28 mouse cellular contexts compared by ENCODE assay signal in genomic region chr1:183717060-183717459, GRCm38 (mm10).
DNase-seq lines count a peak whose midpoint lies in the region; ATAC-seq lines count a peak whose summit lies in the region.
"Had no signal": no experiment of that assay in that cellular context is flagged by ENCODE, and none has a peak within 500 bp of the region (broad histone marks: within the 10 kb centered on the region; RNA-seq: fewer than 3 reads in every experiment).

No protein-coding gene starts in this region.

- peak; percentile 29 for DNase-seq in retina, embryonic 14.5 days (ENCODE audit: low spot score)
- no peak for DNase-seq in retina, postnatal 1 day
- no peak for DNase-seq in cerebellum, postnatal 10 days
- DNase-seq: adrenal gland, postnatal 14 days; cerebellum, adult 11-12 months; cerebellum, adult 9-11 months; heart, postnatal 10 days; kidney, adult 18-20 months; kidney, postnatal 36 days; right cerebral cortex, postnatal 4 days; thymus, adult 18-20 months; thymus, postnatal 25 days had no signal

- H3K9me3 ChIP-seq in forebrain, embryonic 12.5 days, result no peaks in the 10 kb centered on the region
- no peaks in the 10 kb centered on the region for H3K9me3 ChIP-seq in forebrain, embryonic 13.5 days (replicated peaks)
- no peaks in the 10 kb centered on the region for H3K9me3 ChIP-seq in midbrain, embryonic 12.5 days
- H3K9me3 ChIP-seq in midbrain, embryonic 16.5 days (replicated peaks; ENCODE audit: control insufficient read depth, low read length, poor library complexity, severe bottlenecking), result no peaks in the 10 kb centered on the region
- H3K9me3 ChIP-seq: forebrain, embryonic 15.5 days; heart, embryonic 13.5 days; kidney, embryonic 15.5 days; limb, embryonic 13.5 days; lung, embryonic 15.5 days; midbrain, embryonic 10.5 days had no signal

- no peak overlapping the region for H3K4me3 ChIP-seq in forebrain, embryonic 12.5 days (replicated peaks)
- no peak overlapping the region for H3K4me3 ChIP-seq in forebrain, embryonic 13.5 days
- H3K4me3 ChIP-seq in midbrain, embryonic 12.5 days, result no peak overlapping the region
- H3K4me3 ChIP-seq in midbrain, embryonic 16.5 days (ENCODE audit: low read depth, low read length), result no peak overlapping the region
- H3K4me3 ChIP-seq: erythroblast, embryonic 14.5 days; forebrain, embryonic 15.5 days; heart, embryonic 13.5 days; kidney, embryonic 15.5 days; layer of hippocampus, adult 2 months; left cerebral cortex, adult 2 months; limb, embryonic 13.5 days; lung, embryonic 15.5 days; midbrain, embryonic 10.5 days had no signal

- H3K9ac ChIP-seq in forebrain, embryonic 12.5 days, result no peak overlapping the region
- no peak overlapping the region for H3K9ac ChIP-seq in forebrain, embryonic 13.5 days
- no peak overlapping the region for H3K9ac ChIP-seq in midbrain, embryonic 12.5 days (replicated peaks)
- H3K9ac ChIP-seq in midbrain, embryonic 16.5 days (ENCODE audit: low read depth, low read length), result no peak overlapping the region
- H3K9ac ChIP-seq: forebrain, embryonic 15.5 days; heart, embryonic 13.5 days; kidney, embryonic 15.5 days; limb, embryonic 13.5 days; lung, embryonic 15.5 days had no signal

- no peaks in the 10 kb centered on the region for H3K36me3 ChIP-seq in forebrain, embryonic 12.5 days (replicated peaks)
- no peaks in the 10 kb centered on the region for H3K36me3 ChIP-seq in forebrain, embryonic 13.5 days (ENCODE audit: poor library complexity, severe bottlenecking)
- no peaks in the 10 kb centered on the region for H3K36me3 ChIP-seq in midbrain, embryonic 12.5 days
- H3K36me3 ChIP-seq in midbrain, embryonic 16.5 days (ENCODE audit: control insufficient read depth, insufficient read depth, low read length), result no peaks in the 10 kb centered on the region
- H3K36me3 ChIP-seq: forebrain, embryonic 15.5 days; heart, embryonic 13.5 days; kidney, embryonic 15.5 days; limb, embryonic 13.5 days; lung, embryonic 15.5 days; midbrain, embryonic 10.5 days had no signal

- peak; percentile 57; the same call in 1 of the 2 replicates for ATAC-seq in forebrain, embryonic 12.5 days (ENCODE audit: low FRiP score)
- no peak for ATAC-seq in forebrain, embryonic 13.5 days
- ATAC-seq in midbrain, embryonic 12.5 days (ENCODE audit: low FRiP score, low read depth), result peak; percentile 44; the same call in 1 of the 2 replicates
- no peak for ATAC-seq in midbrain, embryonic 16.5 days
- ATAC-seq: forebrain, embryonic 15.5 days; Patski had no signal

- H3K4me2 ChIP-seq in forebrain, embryonic 12.5 days, result no peak overlapping the region
- H3K4me2 ChIP-seq in forebrain, embryonic 13.5 days, result no peak overlapping the region
- no peak overlapping the region for H3K4me2 ChIP-seq in midbrain, embryonic 12.5 days (replicated peaks)
- no peak overlapping the region for H3K4me2 ChIP-seq in midbrain, embryonic 16.5 days (ENCODE audit: low read length)
- H3K4me2 ChIP-seq: forebrain, embryonic 15.5 days; heart, embryonic 13.5 days; kidney, embryonic 15.5 days; limb, embryonic 13.5 days; liver, embryonic 11.5 days; lung, embryonic 15.5 days had no signal

- WGBS in forebrain, embryonic 12.5 days, result 76% methylated on average over 1 of the region's 1 CpGs
- 71% methylated on average over 1 of the region's 1 CpGs for WGBS in forebrain, embryonic 13.5 days
- 77% methylated on average over 1 of the region's 1 CpGs for WGBS in midbrain, embryonic 12.5 days
- WGBS in midbrain, embryonic 16.5 days, result 85% methylated on average over 1 of the region's 1 CpGs

- no peaks in the 10 kb centered on the region for H3K27me3 ChIP-seq in forebrain, embryonic 12.5 days
- H3K27me3 ChIP-seq in forebrain, embryonic 13.5 days, result no peaks in the 10 kb centered on the region
- H3K27me3 ChIP-seq in midbrain, embryonic 12.5 days, result no peaks in the 10 kb centered on the region
- H3K27me3 ChIP-seq in midbrain, embryonic 16.5 days (ENCODE audit: control insufficient read depth, insufficient read depth, low read depth, low read length), result no peaks in the 10 kb centered on the region
- H3K27me3 ChIP-seq: forebrain, embryonic 15.5 days; heart, embryonic 13.5 days; kidney, embryonic 15.5 days; limb, embryonic 13.5 days; lung, embryonic 15.5 days; Patski had no signal

- H3K4me1 ChIP-seq in forebrain, embryonic 12.5 days, result no peaks in the 10 kb centered on the region
- no peaks in the 10 kb centered on the region for H3K4me1 ChIP-seq in forebrain, embryonic 13.5 days
- H3K4me1 ChIP-seq in midbrain, embryonic 12.5 days, result no peaks in the 10 kb centered on the region
- no peaks in the 10 kb centered on the region for H3K4me1 ChIP-seq in midbrain, embryonic 16.5 days (ENCODE audit: control insufficient read depth, insufficient read depth, low read length)
- H3K4me1 ChIP-seq: forebrain, embryonic 15.5 days; heart, embryonic 13.5 days; kidney, embryonic 15.5 days; limb, embryonic 13.5 days; lung, embryonic 15.5 days; midbrain, embryonic 10.5 days had no signal

- H3K27ac ChIP-seq in forebrain, embryonic 12.5 days, result no peak overlapping the region
- no peak overlapping the region for H3K27ac ChIP-seq in forebrain, embryonic 13.5 days
- H3K27ac ChIP-seq in midbrain, embryonic 12.5 days (replicated peaks), result no peak overlapping the region
- H3K27ac ChIP-seq in midbrain, embryonic 16.5 days (ENCODE audit: low read length), result no peak overlapping the region
- H3K27ac ChIP-seq: forebrain, embryonic 15.5 days; heart, embryonic 13.5 days; kidney, embryonic 15.5 days; layer of hippocampus, adult 2 months; left cerebral cortex, adult 2 months; limb, embryonic 13.5 days; lung, embryonic 15.5 days; midbrain, embryonic 10.5 days; stomach, postnatal 0 days had no signal

Comparison
In these comparisons a context has a peak if more than half of its experiments do, and no peak if none do; other contexts are left out.
1. ATAC-seq: peak in forebrain, embryonic 12.5 days (single experiment) and midbrain, embryonic 12.5 days (single experiment); none in forebrain, embryonic 13.5 days (single experiment) and midbrain, embryonic 16.5 days (single experiment).